Mouse (Mus musculus): ENCODE measurements around the gene Thra. TPM values are rescaled to one million over a fixed set of nuclear protein-coding genes. Genes with fewer than 3 reads are reported as not detected.

Gene Thra
- polyA plus RNA-seq, 1 experiment, result 495 TPM

DNA sequence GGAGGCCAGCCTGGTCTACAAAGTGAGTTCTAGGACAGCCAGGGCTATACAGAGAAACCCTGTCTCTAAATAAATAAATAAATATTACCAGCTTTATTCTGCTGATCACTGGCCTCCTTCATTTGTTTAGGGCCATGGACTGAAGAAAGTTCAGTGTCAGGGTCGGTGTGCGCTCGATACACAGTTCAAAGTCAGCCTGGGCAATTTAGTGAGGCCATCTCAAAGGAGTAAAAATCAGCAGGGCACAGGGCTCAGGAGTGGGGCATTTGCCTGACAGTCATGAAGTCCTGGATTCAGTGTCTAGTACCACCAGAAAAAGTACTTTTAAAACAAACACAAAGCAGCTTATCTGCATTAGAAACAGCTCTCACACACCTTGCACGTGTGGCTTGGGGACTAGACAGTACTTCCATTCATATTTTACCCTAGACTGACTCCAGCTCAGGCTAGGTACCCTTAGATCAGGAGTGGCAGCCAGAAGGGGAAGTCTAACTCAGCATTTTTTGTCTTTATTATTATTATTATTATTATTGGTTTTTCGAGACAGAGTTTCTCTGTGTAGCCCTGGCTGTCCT is 50.3 kb downstream of the Thra start:
- no peak overlapping the region for H3K27ac ChIP-seq (ENCODE audit: insufficient read depth, low read depth, low read length)
- H3K4me3 ChIP-seq (ENCODE audit: insufficient read depth, low read depth, low read length), result no peak overlapping the region
- 81% methylated on average over 5 of the region's 5 CpGs for WGBS
- TF ChIP-seq CTCF (IDR thresholded peaks at IDR 0.05; ENCODE audit: insufficient read depth, low read depth, low read length) (no peak), POLR2A (IDR thresholded peaks at IDR 0.05; ENCODE audit: insufficient read depth, low read depth, low read length) (no peak)
- H3K4me1 ChIP-seq (ENCODE audit: control insufficient read depth, insufficient read depth, low read length), result peaks cover 14% of the 10 kb centered on the region

DNA sequence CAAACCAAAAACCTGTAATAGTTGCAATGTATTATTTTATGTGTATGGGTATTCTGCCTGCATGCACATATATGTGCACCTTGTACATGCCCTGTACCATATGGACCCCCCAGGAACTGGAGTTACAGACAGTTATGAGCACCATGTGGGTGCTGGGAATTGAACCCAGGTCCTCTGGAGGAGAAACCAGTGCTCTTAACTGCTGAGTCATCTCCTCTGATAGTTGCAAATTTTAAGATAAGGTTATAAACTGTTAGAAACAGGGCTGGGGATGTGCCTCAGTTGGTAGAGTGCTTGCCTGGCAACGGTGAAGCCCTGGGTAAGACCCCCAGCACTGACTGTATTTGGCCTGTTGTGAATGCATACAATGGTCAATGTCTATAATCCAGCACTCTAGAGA is 51.0 kb downstream of the Thra start:
- WGBS, result 79% methylated on average over 1 of the region's 1 CpGs
- Histone ChIP-seq H3K27ac (ENCODE audit: insufficient read depth, low read depth, low read length) (no peak overlapping the region), H3K4me3 (ENCODE audit: insufficient read depth, low read depth, low read length) (no peak overlapping the region), H3K4me1 (ENCODE audit: control insufficient read depth, insufficient read depth, low read length) (peaks cover 8% of the 10 kb centered on the region)
- TF ChIP-seq CTCF (IDR thresholded peaks at IDR 0.05; ENCODE audit: insufficient read depth, low read depth, low read length) (no peak), POLR2A (IDR thresholded peaks at IDR 0.05; ENCODE audit: insufficient read depth, low read depth, low read length) (no peak)

DNA sequence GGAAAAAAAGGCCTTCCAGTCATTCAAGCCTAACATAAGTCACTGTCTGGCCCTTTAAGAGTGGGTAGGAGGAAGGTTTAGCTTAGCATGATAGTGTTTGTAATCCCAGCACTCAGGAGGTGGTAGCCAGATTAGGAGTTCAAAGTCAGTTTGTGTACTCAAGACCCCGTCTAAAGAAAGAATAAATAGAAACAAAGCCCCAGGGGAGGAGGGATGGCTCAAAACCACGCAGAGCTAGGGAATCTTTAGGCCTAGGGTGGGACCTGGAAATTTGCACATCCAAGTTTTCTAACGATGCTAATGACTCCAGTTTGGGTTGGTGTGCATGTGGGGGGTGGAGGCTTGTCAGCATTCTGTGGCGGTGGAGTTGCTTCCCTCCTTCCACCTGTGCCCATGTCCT is 51.6 kb downstream of the Thra start:
- H3K4me3 ChIP-seq (ENCODE audit: insufficient read depth, low read depth, low read length), result no peak overlapping the region
- peaks cover 5% of the 10 kb centered on the region; the same call in 1 of the 2 replicates for H3K4me1 ChIP-seq (ENCODE audit: control insufficient read depth, insufficient read depth, low read length)
- WGBS, result 5% methylated on average over 4 of the region's 4 CpGs
- H3K27ac ChIP-seq (ENCODE audit: insufficient read depth, low read depth, low read length), result no peak overlapping the region
- TF ChIP-seq POLR2A (IDR thresholded peaks at IDR 0.05; ENCODE audit: insufficient read depth, low read depth, low read length) (no peak), CTCF (IDR thresholded peaks at IDR 0.05; ENCODE audit: insufficient read depth, low read depth, low read length) (no peak)

DNA sequence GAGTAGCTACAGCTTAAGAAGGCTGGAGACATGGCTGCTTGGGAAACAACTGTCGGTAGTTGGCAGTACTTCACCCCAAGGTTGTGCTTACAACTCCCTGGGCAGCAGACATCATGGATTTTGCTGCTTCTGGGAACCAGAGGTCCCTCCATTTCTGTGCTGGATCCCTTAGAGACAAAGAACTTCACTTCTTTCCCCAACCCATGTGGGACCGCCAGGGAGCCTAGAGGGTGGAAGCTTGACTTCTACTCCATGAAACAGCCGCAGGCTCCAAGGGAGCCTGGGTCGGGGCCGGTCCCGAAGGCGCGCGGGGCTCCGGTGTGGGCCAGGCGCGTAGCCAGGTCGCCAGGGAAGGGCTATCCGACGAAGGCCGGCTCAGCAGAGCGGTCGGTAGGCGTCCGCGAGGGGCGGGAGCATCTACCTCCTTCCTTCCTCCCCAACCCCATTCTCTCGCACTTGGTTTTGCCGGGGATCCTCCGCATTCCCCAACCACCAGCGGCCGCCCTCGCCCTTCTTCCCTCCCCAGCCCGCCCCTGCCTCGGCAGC is 54.1 kb downstream of the Thra start:
- WGBS, result under 1% methylated on average over 30 of the region's 30 CpGs
- peak overlapping the region; percentile 62 for H3K4me3 ChIP-seq (ENCODE audit: insufficient read depth, low read depth, low read length)
- peaks cover 8% of the 10 kb centered on the region for H3K4me1 ChIP-seq (ENCODE audit: control insufficient read depth, insufficient read depth, low read length)
- peak overlapping the region; percentile 98 for H3K27ac ChIP-seq (ENCODE audit: insufficient read depth, low read depth, low read length)
- no peak for TF ChIP-seq CTCF (IDR thresholded peaks at IDR 0.05; ENCODE audit: insufficient read depth, low read depth, low read length)
- no peak for TF ChIP-seq POLR2A (IDR thresholded peaks at IDR 0.05; ENCODE audit: insufficient read depth, low read depth, low read length)

DNA sequence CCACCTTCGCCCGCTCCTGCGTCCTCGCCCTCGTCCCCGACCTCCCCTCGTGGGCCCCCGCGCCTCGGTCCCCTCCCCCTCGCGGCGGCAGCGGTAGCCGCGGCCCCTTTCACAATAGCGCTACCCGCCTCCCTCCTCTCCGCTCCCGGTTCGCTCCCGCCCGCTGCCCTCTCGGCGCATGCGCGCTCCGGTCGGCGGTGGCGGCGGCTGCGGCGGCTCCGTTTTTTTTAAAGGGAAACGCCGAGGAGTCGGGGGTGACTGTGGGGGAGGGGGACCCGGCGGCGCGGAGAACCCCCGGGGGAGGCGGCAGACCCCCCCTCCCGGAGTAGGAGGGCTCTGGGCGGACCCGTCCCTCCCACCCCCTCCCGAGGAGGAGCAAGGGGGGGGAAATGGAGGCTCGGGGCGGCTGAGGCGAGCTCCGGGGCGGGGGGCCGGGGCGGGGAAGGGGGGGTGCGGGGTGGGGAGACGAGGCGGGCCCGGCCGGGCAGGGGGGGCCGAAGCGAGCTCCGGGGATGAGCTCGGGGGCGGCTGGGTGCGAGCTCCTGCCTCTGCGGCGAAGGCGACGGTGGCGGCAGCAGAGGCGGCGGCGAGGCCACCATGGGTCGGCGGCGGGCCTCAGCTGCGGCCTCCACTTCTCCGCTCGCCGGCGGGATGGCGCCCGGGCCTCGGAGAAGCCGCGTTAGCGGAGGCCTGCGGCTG is 54.7 kb downstream of the Thra start, which contains the start of gene Msl1:
Msl1 (plus strand) TSS at position 502 of the 699 bp plus-strand sequence.
- TF ChIP-seq POLR2A (IDR thresholded peaks at IDR 0.05; ENCODE audit: insufficient read depth, low read depth, low read length) (peak; percentile 85), CTCF (IDR thresholded peaks at IDR 0.05; ENCODE audit: insufficient read depth, low read depth, low read length) (no peak)
- H3K4me3 ChIP-seq (ENCODE audit: insufficient read depth, low read depth, low read length), result peak within 1 kb of the TSS; percentile 62
- peaks cover 8% of the 10 kb centered on the region for H3K4me1 ChIP-seq (ENCODE audit: control insufficient read depth, insufficient read depth, low read length)
- H3K27ac ChIP-seq (ENCODE audit: insufficient read depth, low read depth, low read length), result peak within 1 kb of the TSS; percentile 98
- WGBS, result under 1% methylated on average over 74 of the region's 89 CpGs

DNA sequence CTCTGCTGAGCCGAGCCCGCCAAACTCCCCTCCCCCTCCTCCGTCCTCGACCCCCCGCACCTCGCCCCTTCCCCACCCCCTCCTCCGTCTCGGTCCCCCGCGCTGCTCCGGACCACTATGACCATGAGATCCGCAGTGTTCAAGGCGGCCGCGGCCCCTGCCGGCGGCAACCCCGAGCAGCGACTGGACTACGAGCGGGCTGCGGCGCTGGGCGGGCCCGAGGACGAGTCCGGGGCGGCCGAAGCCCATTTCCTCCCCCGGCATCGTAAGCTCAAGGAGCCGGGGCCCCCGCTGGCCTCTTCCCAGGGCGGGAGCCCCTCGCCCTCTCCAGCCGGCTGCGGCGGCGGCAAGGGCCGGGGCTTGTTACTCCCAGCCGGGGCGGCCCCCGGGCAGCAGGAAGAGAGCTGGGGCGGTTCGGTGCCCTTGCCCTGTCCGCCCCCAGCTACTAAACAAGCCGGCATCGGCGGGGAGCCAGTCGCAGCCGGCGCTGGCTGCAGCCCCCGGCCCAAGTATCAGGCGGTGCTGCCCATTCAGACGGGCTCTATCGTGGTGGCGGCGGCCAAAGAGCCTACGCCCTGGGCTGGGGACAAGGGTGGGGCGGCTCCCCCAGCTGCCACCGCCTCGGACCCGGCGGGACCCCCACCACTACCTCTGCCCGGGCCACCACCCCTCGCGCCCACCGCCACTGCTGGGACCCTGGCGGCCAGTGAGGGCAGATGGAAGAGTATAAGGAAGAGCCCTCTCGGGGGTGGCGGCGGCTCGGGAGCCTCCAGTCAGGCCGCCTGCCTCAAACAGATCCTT is 55.5 kb downstream of the Thra start:
- 0 out of 2 replicates have a peak, but pooled peaks have one; percentile 13 for TF ChIP-seq CTCF (IDR thresholded peaks at IDR 0.05; ENCODE audit: insufficient read depth, low read depth, low read length)
- 0 out of 2 replicates have a peak, but pooled peaks have one; percentile 4 for TF ChIP-seq POLR2A (IDR thresholded peaks at IDR 0.05; ENCODE audit: insufficient read depth, low read depth, low read length)
- Histone ChIP-seq H3K4me1 (ENCODE audit: control insufficient read depth, insufficient read depth, low read length) (peaks cover 8% of the 10 kb centered on the region), H3K4me3 (ENCODE audit: insufficient read depth, low read depth, low read length) (peak overlapping the region; percentile 62), H3K27ac (ENCODE audit: insufficient read depth, low read depth, low read length) (peak overlapping the region; percentile 81)
- WGBS, result under 1% methylated on average over 72 of the region's 74 CpGs

DNA sequence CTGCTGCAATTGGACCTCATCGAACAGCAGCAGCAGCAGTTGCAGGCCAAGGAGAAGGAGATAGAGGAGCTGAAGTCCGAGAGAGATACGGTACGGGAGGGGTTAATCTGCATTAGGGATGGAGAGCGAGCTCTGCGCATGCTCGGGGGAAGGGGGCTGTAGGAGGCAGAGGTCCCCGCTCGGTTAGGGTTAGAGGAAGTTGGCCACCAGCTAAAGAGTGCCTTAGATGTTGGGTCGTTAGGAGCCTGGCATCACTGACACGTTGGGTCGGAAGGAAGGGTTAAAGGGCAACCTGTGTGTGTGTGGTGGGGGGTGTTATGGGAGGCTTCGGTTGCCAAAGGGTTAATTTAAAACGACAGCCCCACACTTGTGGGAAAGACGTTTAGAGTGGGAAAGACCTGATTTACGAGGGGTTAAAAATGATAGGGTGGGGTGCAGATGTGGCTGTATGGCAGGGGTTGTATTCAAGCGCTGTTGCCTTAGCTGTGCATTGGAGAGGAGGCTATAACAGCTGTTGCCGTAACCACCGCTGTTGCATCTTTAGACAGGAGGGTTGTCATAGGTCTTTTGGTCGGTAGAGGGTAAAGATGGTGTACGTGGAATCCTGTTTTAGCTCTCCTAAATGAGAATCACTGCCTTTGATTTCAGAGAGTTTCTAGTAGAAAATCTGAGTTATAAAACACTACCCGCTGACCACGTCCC is 56.2 kb downstream of the Thra start:
- H3K4me1 ChIP-seq (ENCODE audit: control insufficient read depth, insufficient read depth, low read length), result peaks cover 8% of the 10 kb centered on the region
- peak overlapping the region; percentile 62 for H3K4me3 ChIP-seq (ENCODE audit: insufficient read depth, low read depth, low read length)
- H3K27ac ChIP-seq (ENCODE audit: insufficient read depth, low read depth, low read length), result peak overlapping the region; percentile 81
- under 1% methylated on average over 23 of the region's 23 CpGs for WGBS
- no peak for TF ChIP-seq CTCF (IDR thresholded peaks at IDR 0.05; ENCODE audit: insufficient read depth, low read depth, low read length)
- TF ChIP-seq POLR2A (IDR thresholded peaks at IDR 0.05; ENCODE audit: insufficient read depth, low read depth, low read length), result 0 out of 2 replicates have a peak, but pooled peaks have one; percentile 11

DNA sequence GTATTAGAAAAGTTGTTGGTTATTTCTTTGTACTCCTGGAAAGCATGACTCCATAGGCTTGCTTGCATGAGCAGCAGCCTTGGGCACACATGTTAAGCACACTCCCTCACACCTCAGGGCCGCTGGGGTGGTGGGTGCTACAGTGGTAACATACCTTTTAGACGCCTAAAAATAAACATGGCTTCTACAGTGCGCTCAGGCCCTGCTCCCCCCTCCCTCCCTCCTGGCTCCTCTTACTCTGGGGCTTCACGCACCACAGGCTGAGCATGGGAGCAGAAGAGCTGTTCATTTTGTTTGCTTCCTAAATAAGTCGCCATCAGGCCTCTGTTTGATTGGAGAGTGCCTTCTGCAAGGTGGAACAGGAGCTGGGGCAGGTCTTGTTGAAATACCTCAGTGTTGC is 56.9 kb downstream of the Thra start:
- Histone ChIP-seq H3K27ac (ENCODE audit: insufficient read depth, low read depth, low read length) (peak overlapping the region; percentile 32; the same call in 1 of the 2 replicates), H3K4me3 (ENCODE audit: insufficient read depth, low read depth, low read length) (peak overlapping the region; percentile 58), H3K4me1 (ENCODE audit: control insufficient read depth, insufficient read depth, low read length) (peaks cover 8% of the 10 kb centered on the region)
- TF ChIP-seq CTCF (IDR thresholded peaks at IDR 0.05; ENCODE audit: insufficient read depth, low read depth, low read length), result no peak
- TF ChIP-seq POLR2A (IDR thresholded peaks at IDR 0.05; ENCODE audit: insufficient read depth, low read depth, low read length), result no peak
- 0% methylated on average over 5 of the region's 5 CpGs for WGBS

All from olfactory bulb, adult 2 months (tissue).